Mouse (Mus musculus) MEL (cell line): Measurements from ENCODE around the gene Lrrk1. TPM values are rescaled to one million over a fixed set of nuclear protein-coding genes. Genes with fewer than 3 reads are reported as not detected.

Experiments used
- DNase-seq: peaks from one replicate; pipeline ENCODE4 v3.0.0; 2011; ENCODE audit warnings: low read depth, low spot score
- H3K27ac ChIP-seq: 2 replicates; pipeline ENCODE4 v1.5.1; 2012; ENCODE audit warnings: low read depth, mild to moderate bottlenecking, control low read depth, low read length, moderate library complexity; ENCODE audit not compliant: control insufficient read depth
- H3K27me3 ChIP-seq, 2 experiments: fragments of 150-350 bp in 1 of 2; sonication (generic) in 1 of 2; 2 replicates each; pipeline ENCODE4 v1.6.1; 2012; ENCODE audit warnings: low read length in 2 of 2, mild to moderate bottlenecking in 2 of 2, improper control_type of control experiment in 1 of 2, moderate library complexity in 1 of 2; ENCODE audit not compliant: insufficient read depth in 2 of 2, control insufficient read depth in 1 of 2
- H3K36me3 ChIP-seq, 2 experiments: 2 replicates each; pipeline ENCODE4 v1.6.1; 2012 to 2014; ENCODE audit warnings: low read length in 2 of 2, improper control_type of control experiment in 1 of 2, inconsistent platforms in 1 of 2, mild to moderate bottlenecking in 1 of 2; ENCODE audit not compliant: insufficient read depth in 2 of 2, control insufficient read depth in 1 of 2
- H3K4me1 ChIP-seq, 2 experiments: fragments of 150-350 bp in 1 of 2; sonication (generic) in 1 of 2; 2 replicates each; pipeline ENCODE4 v1.6.1; 2012; ENCODE audit warnings: low read length in 2 of 2, improper control_type of control experiment in 1 of 2, mild to moderate bottlenecking in 1 of 2; ENCODE audit not compliant: insufficient read depth in 2 of 2, control insufficient read depth in 1 of 2
- H3K4me3 ChIP-seq, 2 experiments: fragments of 150-350 bp in 1 of 2; sonication (generic) in 1 of 2; 2 replicates each; pipeline ENCODE4 v1.5.1; 2012; ENCODE audit warnings: low read depth in 2 of 2, low read length in 2 of 2, mild to moderate bottlenecking in 2 of 2, moderate library complexity in 2 of 2, control low read depth in 1 of 2, improper control_type of control experiment in 1 of 2; ENCODE audit not compliant: control insufficient read depth in 1 of 2, insufficient read depth in 1 of 2
- H3K79me2 ChIP-seq: 2 replicates; pipeline ENCODE4 v1.6.1; 2012; ENCODE audit warnings: mild to moderate bottlenecking, low read length, moderate library complexity; ENCODE audit not compliant: control insufficient read depth, poor library complexity, insufficient read depth
- H3K9ac ChIP-seq: 2 replicates; pipeline ENCODE4 v1.6.1; 2012; ENCODE audit warnings: low read depth, mild to moderate bottlenecking, control low read depth, low read length, moderate library complexity; ENCODE audit not compliant: control insufficient read depth, poor library complexity, severe bottlenecking
- H3K9me3 ChIP-seq: fragments of 150-350 bp; sonication (generic); replicated peaks from 2 replicates; pipeline ENCODE4 v1.6.1; 2012; ENCODE audit warnings: mild to moderate bottlenecking, low read length, improper control_type of control experiment, moderate library complexity; ENCODE audit not compliant: insufficient read depth
- BHLHE40 ChIP-seq: IDR thresholded peaks from 2 replicates; pipeline ENCODE4 v1.6.1; 2012; ENCODE audit warnings: low read depth, mild to moderate bottlenecking, inconsistent platforms, low read length, improper control_type of control experiment, borderline replicate concordance
- CHD1 ChIP-seq: IDR thresholded peaks from 2 replicates; pipeline ENCODE4 v1.6.1; 2012; ENCODE audit warnings: low read depth, mild to moderate bottlenecking, inconsistent platforms, low read length, improper control_type of control experiment
- CTCF ChIP-seq, 3 experiments: IDR thresholded peaks in 2 of 3; conservative IDR thresholded peaks in 1 of 3; 2 replicates each; pipeline ENCODE4 v1.5.1; 2011 to 2012; ENCODE audit warnings: low read length in 3 of 3, low read depth in 2 of 3, mild to moderate bottlenecking in 2 of 3, improper control_type of control experiment in 1 of 3, inconsistent platforms in 1 of 3, mixed read lengths in 1 of 3, moderate library complexity in 1 of 3; ENCODE audit not compliant: control insufficient read depth in 1 of 3, insufficient read depth in 1 of 3, poor library complexity in 1 of 3, severe bottlenecking in 1 of 3
- EP300 ChIP-seq, 2 experiments: IDR thresholded peaks; 2 replicates each; pipeline ENCODE4 v1.6.1; 2011; ENCODE audit warnings: improper control_type of control experiment in 2 of 2, low read length in 2 of 2, low read depth in 1 of 2, mild to moderate bottlenecking in 1 of 2
- ETS1 ChIP-seq: IDR thresholded peaks from 2 replicates; pipeline ENCODE4 v1.6.1; 2012; ENCODE audit warnings: low read depth, mild to moderate bottlenecking, inconsistent platforms, low read length, improper control_type of control experiment, moderate library complexity
- GABPA ChIP-seq: IDR thresholded peaks from 2 replicates; pipeline ENCODE4 v1.6.1; 2012; ENCODE audit warnings: low read depth, mild to moderate bottlenecking, inconsistent platforms, low read length, improper control_type of control experiment, moderate library complexity
- MEF2A ChIP-seq: IDR thresholded peaks from 2 replicates; pipeline ENCODE4 v1.6.1; 2014; ENCODE audit warnings: low read depth, mild to moderate bottlenecking, inconsistent platforms, low read length, improper control_type of control experiment; ENCODE audit not compliant: poor library complexity, insufficient replicate concordance, severe bottlenecking; ENCODE audit errors: extremely low read depth
- MXI1 ChIP-seq: IDR thresholded peaks from 2 replicates; pipeline ENCODE4 v1.6.1; 2011; ENCODE audit warnings: mild to moderate bottlenecking, low read depth, low read length, improper control_type of control experiment
- MYC ChIP-seq: IDR thresholded peaks from 2 replicates; pipeline ENCODE4 v1.6.1; 2011; ENCODE audit warnings: low read depth, mild to moderate bottlenecking, low read length, improper control_type of control experiment, moderate library complexity
- NELFE ChIP-seq: IDR thresholded peaks from 2 replicates; pipeline ENCODE4 v1.6.1; 2011; ENCODE audit warnings: low read depth, low read length, improper control_type of control experiment
- POLR2AphosphoS5 ChIP-seq: IDR thresholded peaks from 2 replicates; pipeline ENCODE4 v1.6.1; 2012; ENCODE audit warnings: low read depth, borderline replicate concordance, mild to moderate bottlenecking, inconsistent platforms, low read length, moderate library complexity, mixed read lengths
- RAD21 ChIP-seq: IDR thresholded peaks from 2 replicates; pipeline ENCODE4 v1.6.1; 2011; ENCODE audit warnings: mild to moderate bottlenecking, low read depth, low read length, improper control_type of control experiment
- RCOR1 ChIP-seq: IDR thresholded peaks from 2 replicates; pipeline ENCODE4 v1.6.1; 2012; ENCODE audit warnings: low read depth, mild to moderate bottlenecking, inconsistent platforms, low read length, improper control_type of control experiment
- SIN3A ChIP-seq: IDR thresholded peaks from 2 replicates; pipeline ENCODE4 v1.6.1; 2012; ENCODE audit warnings: low read length, improper control_type of control experiment, inconsistent platforms
- TAL1 ChIP-seq: IDR thresholded peaks from 2 replicates; pipeline ENCODE4 v1.6.1; 2012; ENCODE audit warnings: mild to moderate bottlenecking, inconsistent platforms, low read length, moderate library complexity, mixed read lengths
- TBP ChIP-seq: IDR thresholded peaks from 2 replicates; pipeline ENCODE4 v1.8.0; 2011; ENCODE audit warnings: low read depth, low read length, improper control_type of control experiment
- TCF12 ChIP-seq: IDR thresholded peaks from 2 replicates; pipeline ENCODE4 v1.6.1; 2014; ENCODE audit warnings: low read depth, mild to moderate bottlenecking, inconsistent platforms, low read length, improper control_type of control experiment, moderate library complexity
- UBTF ChIP-seq: IDR thresholded peaks from 2 replicates; pipeline ENCODE4 v1.6.1; 2012; ENCODE audit warnings: low read depth, mild to moderate bottlenecking, inconsistent platforms, low read length, improper control_type of control experiment, moderate library complexity, borderline replicate concordance; ENCODE audit not compliant: insufficient read depth
- USF2 ChIP-seq, 2 experiments: IDR thresholded peaks; 2 replicates each; pipeline ENCODE4 v1.6.1; 2011 to 2012; ENCODE audit warnings: improper control_type of control experiment in 2 of 2, low read length in 2 of 2, borderline replicate concordance in 1 of 2, inconsistent platforms in 1 of 2, low read depth in 1 of 2, mild to moderate bottlenecking in 1 of 2; ENCODE audit not compliant: insufficient read depth in 1 of 2
- ZC3H11A ChIP-seq: IDR thresholded peaks from 2 replicates; pipeline ENCODE4 v1.6.1; 2012; ENCODE audit warnings: low read depth, mild to moderate bottlenecking, inconsistent platforms, low read length, improper control_type of control experiment
- polyA plus RNA-seq, 2 experiments: library from polyadenylated mRNA; stranded (reverse) in 1 of 2; unstranded in 1 of 2; fragments of >175 nt in 1 of 2; fragments of >200 nt in 1 of 2; gene quantifications; 2 replicates each; pipeline versions ENCODE4 v1.2.1 to v1.2.4; 2012; ENCODE audit warnings: low replicate concordance in 2 of 2, low read depth in 1 of 2; ENCODE audit not compliant: insufficient read length in 2 of 2, insufficient read depth in 1 of 2, missing spikeins in 1 of 2
- total RNA-seq: library from RNA; depleted of rRNA; stranded (reverse); fragments of 300-350 nt; gene quantifications from 2 replicates; pipeline ENCODE4 v1.2.3, GENCODE M21; 2012

Lrrk1 gene
- total and polyA plus RNA-seq, 3 experiments = 9.1 to 19.1 TPM; not detected in 1

- H3K36me3 ChIP-seq = peaks cover 0 to 5% of the 10 kb centered on the region in 2 experiments; a peak in 2 of 4 replicates
- H3K4me3 ChIP-seq = no peak overlapping the region
- no peaks in the 10 kb centered on the region for H3K27me3 ChIP-seq
- H3K9ac ChIP-seq = no peak overlapping the region
- no peaks in the 10 kb centered on the region for H3K79me2 ChIP-seq
- H3K9me3 ChIP-seq = no peaks in the 10 kb centered on the region
- TF ChIP-seq MXI1 (no peak), GABPA (no peak), NELFE (no peak), ZC3H11A (no peak), RCOR1 (no peak), SIN3A (no peak), ETS1 (no peak), RAD21 (no peak), MYC (no peak)
- peaks cover 11 to 28% of the 10 kb centered on the region in 2 experiments for H3K4me1 ChIP-seq
- H3K27ac ChIP-seq = no peak overlapping the region
- no peak for DNase-seq
Observed at GRCm38 (mm10) chr7:66215911-66216310, 172.2 kb downstream of the Lrrk1 start.

GRCm38 (mm10) chr7:66214477-66214876, 173.7 kb downstream of the Lrrk1 start:
- no peak overlapping the region for H3K9ac ChIP-seq
- peaks cover 13 to 19% of the 10 kb centered on the region in 2 experiments for H3K4me1 ChIP-seq
- H3K79me2 ChIP-seq = no peaks in the 10 kb centered on the region
- no peaks in the 10 kb centered on the region for H3K9me3 ChIP-seq
- H3K36me3 ChIP-seq = peaks cover 0 to 5% of the 10 kb centered on the region in 2 experiments; a peak in 2 of 4 replicates
- H3K27me3 ChIP-seq = no peaks in the 10 kb centered on the region
- TF ChIP-seq CHD1 (no peak), BHLHE40 (no peak), MEF2A (no peak), RCOR1 (no peak)
- DNase-seq = no peak
- no peak overlapping the region for H3K4me3 ChIP-seq
- H3K27ac ChIP-seq = no peak overlapping the region

GRCm38 (mm10) chr7:66212887-66213286, 175.3 kb downstream of the Lrrk1 start:
- H3K79me2 ChIP-seq = no peaks in the 10 kb centered on the region
- no peaks in the 10 kb centered on the region for H3K27me3 ChIP-seq
- TF ChIP-seq USF2 (IDR thresholded peaks at IDR 0.05; ENCODE audit: borderline replicate concordance in 1 of 2, insufficient read depth in 1 of 2, low read depth in 1 of 2, low read length in 2 of 2) = no peak
- TF ChIP-seq TBP = no peak
- no peak for TF ChIP-seq TCF12
- no peak for TF ChIP-seq POLR2AphosphoS5
- no peak for TF ChIP-seq TAL1
- TF ChIP-seq UBTF = no peak
- no peak for TF ChIP-seq EP300 (IDR thresholded peaks at IDR 0.05; ENCODE audit: low read depth in 1 of 2, low read length in 2 of 2)
- TF ChIP-seq CTCF (IDR thresholded peaks at IDR 0.05 in 2 of 3, conservative IDR thresholded peaks at IDR 0.05 in 1 of 3; ENCODE audit: control insufficient read depth in 1 of 3, insufficient read depth in 1 of 3, low read depth in 2 of 3, low read length in 3 of 3, poor library complexity in 1 of 3, severe bottlenecking in 1 of 3) = no peak
- TF ChIP-seq MEF2A = no peak
- TF ChIP-seq SIN3A = no peak
- no peak overlapping the region for H3K4me3 ChIP-seq
- no peak overlapping the region for H3K27ac ChIP-seq
- H3K36me3 ChIP-seq = no peaks in the 10 kb centered on the region
- peaks cover 4 to 6% of the 10 kb centered on the region in 2 experiments; a peak in 2 of 4 replicates for H3K4me1 ChIP-seq
- no peaks in the 10 kb centered on the region for H3K9me3 ChIP-seq
- no peak for DNase-seq
- H3K9ac ChIP-seq = no peak overlapping the region
